Comparison of ENCODE assay signal across 19 mouse cellular contexts in the genomic region with DNA sequence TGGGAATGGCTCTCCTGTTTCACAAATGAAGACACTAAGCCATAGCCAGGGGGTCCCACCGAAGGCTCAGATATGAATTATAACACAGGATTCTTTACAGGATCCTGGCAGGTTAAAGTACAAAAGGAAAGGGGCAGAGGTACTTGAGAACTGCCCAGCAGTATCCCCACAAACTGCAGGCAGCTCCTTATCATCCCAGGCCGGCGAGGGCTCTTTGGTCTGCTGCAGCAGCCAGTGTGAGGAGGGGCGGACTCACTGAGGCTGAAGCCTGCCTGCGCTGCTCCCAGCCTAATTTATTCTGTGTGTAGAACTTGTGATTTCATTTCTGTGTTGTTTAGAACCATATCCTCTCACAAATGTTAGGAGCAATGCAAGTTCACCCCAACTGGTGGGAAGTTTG.
DNase-seq lines count a peak whose midpoint lies in the region; ATAC-seq lines count a peak whose summit lies in the region.
"Had no signal": no experiment of that assay in that cellular context is flagged by ENCODE, and none has a peak within 500 bp of the region (broad histone marks: within the 10 kb centered on the region; RNA-seq: fewer than 3 reads in every experiment).

No protein-coding gene starts in this region.

- H3K9ac ChIP-seq in hindbrain, embryonic 12.5 days: no peak overlapping the region
- H3K9ac ChIP-seq in embryonic facial prominence, embryonic 14.5 days (ENCODE audit: low read depth, low read length): no peak overlapping the region
- H3K9ac ChIP-seq in midbrain, embryonic 14.5 days (replicated peaks; ENCODE audit: low read length): no peak overlapping the region
- H3K9ac ChIP-seq in liver, embryonic 11.5 days (ENCODE audit: low read depth, low read length): no peak overlapping the region
- H3K9ac ChIP-seq: heart, embryonic 12.5 days; neural tube, embryonic 12.5 days had no signal

- H3K27ac ChIP-seq in hindbrain, embryonic 10.5 days: peak overlapping the region; percentile 47; the same call in 1 of the 2 replicates
- no peak overlapping the region for H3K27ac ChIP-seq in hindbrain, embryonic 12.5 days
- H3K27ac ChIP-seq in embryonic facial prominence, embryonic 14.5 days (replicated peaks; ENCODE audit: low read depth, low read length): no peak overlapping the region
- H3K27ac ChIP-seq in midbrain, embryonic 14.5 days (replicated peaks; ENCODE audit: low read depth, low read length): no peak overlapping the region; the same call in 1 of the 2 replicates
- no peak overlapping the region for H3K27ac ChIP-seq in liver, embryonic 11.5 days (ENCODE audit: low read depth, low read length)
- H3K27ac ChIP-seq: neural tube, embryonic 12.5 days had no signal

- no peak overlapping the region for H3K4me2 ChIP-seq in hindbrain, embryonic 12.5 days (replicated peaks)
- no peak overlapping the region for H3K4me2 ChIP-seq in embryonic facial prominence, embryonic 14.5 days (ENCODE audit: low read depth, low read length)
- H3K4me2 ChIP-seq in midbrain, embryonic 14.5 days (ENCODE audit: low read length): no peak overlapping the region
- H3K4me2 ChIP-seq in liver, embryonic 11.5 days: no peak overlapping the region
- H3K4me2 ChIP-seq: heart, embryonic 12.5 days; neural tube, embryonic 12.5 days had no signal

- ATAC-seq in hindbrain, embryonic 12.5 days (ENCODE audit: low FRiP score): no peak
- ATAC-seq in embryonic facial prominence, embryonic 14.5 days (ENCODE audit: low read depth): no peak
- no peak for ATAC-seq in midbrain, embryonic 14.5 days (ENCODE audit: low FRiP score, low TSS enrichment)
- no peak for ATAC-seq in liver, embryonic 11.5 days (replicated peaks; ENCODE audit: low FRiP score)

- H3K4me3 ChIP-seq in hindbrain, embryonic 10.5 days: no peak overlapping the region
- H3K4me3 ChIP-seq in hindbrain, embryonic 12.5 days: no peak overlapping the region
- no peak overlapping the region for H3K4me3 ChIP-seq in embryonic facial prominence, embryonic 14.5 days (ENCODE audit: low read depth, low read length)
- no peak overlapping the region for H3K4me3 ChIP-seq in midbrain, embryonic 14.5 days (replicated peaks; ENCODE audit: low read depth, low read length)
- no peak overlapping the region for H3K4me3 ChIP-seq in liver, embryonic 11.5 days (ENCODE audit: low read depth, low read length)
- H3K4me3 ChIP-seq: erythroblast, embryonic 14.5 days; heart, embryonic 12.5 days; neural tube, embryonic 12.5 days had no signal

- 21% methylated on average over 5 of the region's 5 CpGs for WGBS in hindbrain, embryonic 10.5 days
- 22% methylated on average over 5 of the region's 5 CpGs for WGBS in hindbrain, embryonic 12.5 days
- 37% methylated on average over 5 of the region's 5 CpGs for WGBS in embryonic facial prominence, embryonic 14.5 days
- 10% methylated on average over 5 of the region's 5 CpGs for WGBS in midbrain, embryonic 14.5 days
- 29% methylated on average over 5 of the region's 5 CpGs for WGBS in liver, embryonic 11.5 days

- H3K9me3 ChIP-seq in hindbrain, embryonic 10.5 days: no peaks in the 10 kb centered on the region
- no peaks in the 10 kb centered on the region for H3K9me3 ChIP-seq in hindbrain, embryonic 12.5 days (replicated peaks)
- no peaks in the 10 kb centered on the region for H3K9me3 ChIP-seq in embryonic facial prominence, embryonic 14.5 days (ENCODE audit: control insufficient read depth, low read length)
- H3K9me3 ChIP-seq in midbrain, embryonic 14.5 days (ENCODE audit: control insufficient read depth, low read length): no peaks in the 10 kb centered on the region
- no peaks in the 10 kb centered on the region for H3K9me3 ChIP-seq in liver, embryonic 11.5 days (ENCODE audit: control insufficient read depth, low read length)
- H3K9me3 ChIP-seq: heart, embryonic 12.5 days; neural tube, embryonic 12.5 days had no signal

- H3K4me1 ChIP-seq in hindbrain, embryonic 10.5 days (replicated peaks): peaks cover 56% of the 10 kb centered on the region
- H3K4me1 ChIP-seq in hindbrain, embryonic 12.5 days: peaks cover 65% of the 10 kb centered on the region
- no peaks in the 10 kb centered on the region for H3K4me1 ChIP-seq in embryonic facial prominence, embryonic 14.5 days (ENCODE audit: control insufficient read depth, insufficient read depth, low read length)
- peaks cover 52% of the 10 kb centered on the region for H3K4me1 ChIP-seq in midbrain, embryonic 14.5 days (ENCODE audit: control insufficient read depth, insufficient read depth, low read length)
- no peaks in the 10 kb centered on the region for H3K4me1 ChIP-seq in liver, embryonic 11.5 days (replicated peaks; ENCODE audit: control insufficient read depth, insufficient read depth, low read length)

- no peak for DNase-seq in hindbrain, embryonic 10.5 days (ENCODE audit: low spot score)
- DNase-seq in embryo, embryonic 10 days (ENCODE audit: low spot score): peak; percentile 63
- DNase-seq in embryonic facial prominence, embryonic 14.5 days (ENCODE audit: low spot score): peak; percentile 62
- peak; percentile 67 for DNase-seq in midbrain, embryonic 14.5 days
- DNase-seq in urinary bladder, postnatal 14 days (ENCODE audit: low spot score): no peak
- DNase-seq in liver, embryonic 11.5 days (ENCODE audit: low spot score): no peak
- DNase-seq: adrenal gland, postnatal 10 days; cerebellum, adult 11-12 months; cerebellum, postnatal 36 days; kidney, adult 2 months; kidney, postnatal 25 days; layer of hippocampus, adult 9-11 months; right cerebral cortex, postnatal 14 days; thymus, postnatal 14 days had no signal

- peaks cover 2% of the 10 kb centered on the region; the same call in 1 of the 2 replicates for H3K36me3 ChIP-seq in hindbrain, embryonic 10.5 days
- no peaks in the 10 kb centered on the region for H3K36me3 ChIP-seq in hindbrain, embryonic 12.5 days
- H3K36me3 ChIP-seq in embryonic facial prominence, embryonic 14.5 days (ENCODE audit: control insufficient read depth, insufficient read depth, low read length): no peaks in the 10 kb centered on the region
- no peaks in the 10 kb centered on the region for H3K36me3 ChIP-seq in midbrain, embryonic 14.5 days (ENCODE audit: control insufficient read depth, insufficient read depth, low read length)
- H3K36me3 ChIP-seq in liver, embryonic 11.5 days (ENCODE audit: control insufficient read depth, insufficient read depth, low read length): no peaks in the 10 kb centered on the region
- H3K36me3 ChIP-seq: heart, embryonic 12.5 days; neural tube, embryonic 12.5 days had no signal

- H3K27me3 ChIP-seq in hindbrain, embryonic 10.5 days (ENCODE audit: insufficient read depth, poor library complexity, severe bottlenecking): no peaks in the 10 kb centered on the region
- no peaks in the 10 kb centered on the region for H3K27me3 ChIP-seq in hindbrain, embryonic 12.5 days
- H3K27me3 ChIP-seq in embryonic facial prominence, embryonic 14.5 days (replicated peaks; ENCODE audit: control insufficient read depth, insufficient read depth, low read length): no peaks in the 10 kb centered on the region
- H3K27me3 ChIP-seq in midbrain, embryonic 14.5 days (ENCODE audit: control insufficient read depth, insufficient read depth, low read length): no peaks in the 10 kb centered on the region
- H3K27me3 ChIP-seq in liver, embryonic 11.5 days (replicated peaks; ENCODE audit: control insufficient read depth, insufficient read depth, low read length): peaks cover 2% of the 10 kb centered on the region; the same call in 1 of the 2 replicates
- H3K27me3 ChIP-seq: CH12.LX; heart, embryonic 12.5 days; neural tube, embryonic 12.5 days had no signal

Comparison
In these comparisons a context has a peak if more than half of its experiments do, and no peak if none do; other contexts are left out.
1. DNase-seq: peak in embryo, embryonic 10 days (single experiment), embryonic facial prominence, embryonic 14.5 days (single experiment) and midbrain, embryonic 14.5 days (single experiment); none in hindbrain, embryonic 10.5 days (single experiment), urinary bladder, postnatal 14 days (single experiment) and liver, embryonic 11.5 days (single experiment).